Mouse (Mus musculus) layer of hippocampus, postnatal 25 days (tissue): ENCODE results near the gene H2-Oa. TPM values are rescaled to one million over a fixed set of nuclear protein-coding genes. Genes with fewer than 3 reads are reported as not detected.

Source experiments
- DNase-seq, 2 experiments: peaks; one replicate each; pipeline ENCODE4 v3.0.0; 2022; ENCODE audit warnings: mixed read lengths in 2 of 2, low spot score in 1 of 2; ENCODE audit errors: extremely low spot score in 1 of 2
- total RNA-seq, 2 experiments: library from RNA; stranded (reverse); gene quantifications; 2 replicates each; pipeline ENCODE4 v1.2.3; 2021

The H2-Oa gene
- under 1 TPM; 0.42 to 0.45 TPM for total RNA-seq

- no peak for DNase-seq
Measured at GRCm38 (mm10) chr17:34092197-34092875, at the start of gene H2-Oa. H2-Oa (plus strand) TSS chr17:34092340.

- DNase-seq: no peak
Measured at GRCm38 (mm10) chr17:34045941-34046340, 46.2 kb upstream of the H2-Oa start.

- DNase-seq: no peak
Measured at GRCm38 (mm10) chr17:34047404-34048050, 44.6 kb upstream of the H2-Oa start.

GRCm38 (mm10) chr17:34057224-34057623, 34.9 kb upstream of the H2-Oa start:
- no peak for DNase-seq

- DNase-seq: no peak
Measured at GRCm38 (mm10) chr17:34068864-34069263, 23.3 kb upstream of the H2-Oa start.

- DNase-seq: no peak
Measured at GRCm38 (mm10) chr17:34072091-34072490, 20.0 kb upstream of the H2-Oa start.

- peak; percentile 48 to 90 for DNase-seq
Measured at GRCm38 (mm10) chr17:34075271-34075670, 16.9 kb upstream of the H2-Oa start.

GRCm38 (mm10) chr17:34077549-34077948, 14.6 kb upstream of the H2-Oa start:
- DNase-seq: peak; percentile 48 to 79

- DNase-seq: no peak
Measured at GRCm38 (mm10) chr17:34078148-34078547, 14.0 kb upstream of the H2-Oa start.

- DNase-seq: no peak
Measured at GRCm38 (mm10) chr17:34079002-34079401, 13.1 kb upstream of the H2-Oa start.

GRCm38 (mm10) chr17:34079621-34080020, 12.5 kb upstream of the H2-Oa start:
- no peak for DNase-seq

- no peak for DNase-seq
Measured at GRCm38 (mm10) chr17:34083104-34083503, 9.0 kb upstream of the H2-Oa start.

GRCm38 (mm10) chr17:34087386-34087785, 4.8 kb upstream of the H2-Oa start:
- no peak for DNase-seq

- DNase-seq: no peak
Measured at GRCm38 (mm10) chr17:34088124-34088523, 4.0 kb upstream of the H2-Oa start.

- DNase-seq: peak in 1 of 2 experiments; percentile 25
Measured at GRCm38 (mm10) chr17:34090923-34091322, 1.2 kb upstream of the H2-Oa start.

GRCm38 (mm10) chr17:34093199-34093874, 1.2 kb downstream of the H2-Oa start:
- no peak for DNase-seq

- no peak for DNase-seq
Measured at GRCm38 (mm10) chr17:34094283-34095035, 2.3 kb downstream of the H2-Oa start.

- no peak for DNase-seq
Measured at GRCm38 (mm10) chr17:34096497-34097010, 4.4 kb downstream of the H2-Oa start.

- no peak for DNase-seq
Measured at GRCm38 (mm10) chr17:34097272-34097671, 5.1 kb downstream of the H2-Oa start.

- DNase-seq: no peak
Measured at GRCm38 (mm10) chr17:34098709-34099479, 6.8 kb downstream of the H2-Oa start.
